Mouse (Mus musculus): ENCODE measurements around the gene Runx1.

GRCm38 (mm10) chr16:92831341-92831740 is 5.4 kb upstream of the Runx1 start:
- TF ChIP-seq ZC3H11A (IDR thresholded peaks at IDR 0.05; ENCODE audit: borderline replicate concordance, low read depth, low read length) = no peak
- TF ChIP-seq CHD2 (IDR thresholded peaks at IDR 0.05; ENCODE audit: low read depth, low read length) = no peak
- TF ChIP-seq MAFK (IDR thresholded peaks at IDR 0.05; ENCODE audit: insufficient read depth, low read depth, low read length) = no peak
- no peak for TF ChIP-seq HCFC1 (IDR thresholded peaks at IDR 0.05; ENCODE audit: borderline replicate concordance, insufficient read depth, low read length)

Data from ES-E14 (cell line).